Mouse (Mus musculus) lung, embryonic 15.5 days (tissue): Measurements from ENCODE around the gene Fermt2. TPM values are rescaled to one million over a fixed set of nuclear protein-coding genes. Genes with fewer than 3 reads are reported as not detected.
A peak's percentile ranks its signal among the peaks of the same experiment; 100 is the strongest.

ENCODE experiments used
- ATAC-seq: fragments of 200-750 bp; cut with Nextera tagmentation; 2 replicates; pipeline ENCODE4 v1.8.0; 2017; ENCODE audit warnings: moderate number of reproducible peaks, borderline replicate concordance; ENCODE audit not compliant: low FRiP score, low TSS enrichment; ENCODE audit errors: extremely low read depth
- H3K27ac ChIP-seq: fragments of 300-500 bp; sonication (generic); 2 replicates; pipeline ENCODE4 v1.5.1; 2015; ENCODE audit warnings: moderate library complexity, mild to moderate bottlenecking, inconsistent platforms
- H3K27me3 ChIP-seq: fragments of 300-500 bp; sonication (generic); 2 replicates; pipeline ENCODE4 v1.6.1; 2015; ENCODE audit warnings: inconsistent platforms
- H3K36me3 ChIP-seq: fragments of 300-500 bp; sonication (generic); 2 replicates; pipeline ENCODE4 v1.6.1; 2015; ENCODE audit warnings: inconsistent platforms
- H3K4me1 ChIP-seq: fragments of 300-500 bp; sonication (generic); 2 replicates; pipeline ENCODE4 v1.6.1; 2015; ENCODE audit warnings: inconsistent platforms
- H3K4me2 ChIP-seq: fragments of 300-500 bp; sonication (generic); 2 replicates; pipeline ENCODE4 v1.6.1; 2015; ENCODE audit warnings: inconsistent platforms, mild to moderate bottlenecking, moderate library complexity
- H3K4me3 ChIP-seq: fragments of 300-500 bp; sonication (generic); 2 replicates; pipeline ENCODE4 v1.5.1; 2015; ENCODE audit warnings: mild to moderate bottlenecking, inconsistent platforms
- H3K9ac ChIP-seq: fragments of 300-500 bp; sonication (generic); 2 replicates; pipeline ENCODE4 v1.6.1; 2015; ENCODE audit warnings: inconsistent platforms
- H3K9me3 ChIP-seq: fragments of 300-500 bp; sonication (generic); 2 replicates; pipeline ENCODE4 v1.6.1; 2016; ENCODE audit warnings: inconsistent platforms
- WGBS: fragments of 180-500 bp; shearing (Covaris S2); methylation state at CpG from one replicate; pipeline ENCODE4 v1.1.7; 2015; 5-methylcytosine and 5-hydroxymethylcytosine counted together
- polyA plus RNA-seq: library from polyadenylated mRNA; unstranded; fragments of >200 nt; fragmentation: Nextera tagmentation; extraction: Ambion mirVana; gene quantifications from 2 replicates; pipeline ENCODE4 v1.2.1, GENCODE M21; 2015

The Fermt2 gene
- polyA plus RNA-seq, 1 experiment from 2014 or later: 239 TPM

GRCm38 (mm10) chr14:45444870-45445269 is 85.0 kb downstream of the Fermt2 start:
- H3K27ac ChIP-seq: no peak overlapping the region

GRCm38 (mm10) chr14:45442781-45443560 is 86.9 kb downstream of the Fermt2 start:
- Histone ChIP-seq H3K27ac (peak overlapping the region; percentile 5; the same call in 1 of the 2 replicates), H3K9ac (no peak overlapping the region), H3K4me1 (peaks cover 25% of the 10 kb centered on the region), H3K36me3 (no peaks in the 10 kb centered on the region), H3K4me2 (no peak overlapping the region), H3K27me3 (no peaks in the 10 kb centered on the region), H3K4me3 (no peak overlapping the region), H3K9me3 (no peaks in the 10 kb centered on the region)
- ATAC-seq: 0 out of 2 replicates have a peak, but pooled peaks have one; percentile 49
- 49% methylated on average over 12 of the region's 12 CpGs for WGBS

More at GRCm38 (mm10) chr14:45444870-45445269, 85.0 kb downstream of the Fermt2 start:
- Histone ChIP-seq H3K36me3 (no peaks in the 10 kb centered on the region), H3K4me3 (no peak overlapping the region), H3K9me3 (no peaks in the 10 kb centered on the region), H3K4me1 (peaks cover 25% of the 10 kb centered on the region), H3K27me3 (no peaks in the 10 kb centered on the region), H3K9ac (no peak overlapping the region), H3K4me2 (no peak overlapping the region)
- ATAC-seq: no peak
- WGBS: 59% methylated on average over 7 of the region's 7 CpGs

GRCm38 (mm10) chr14:45441291-45441690 is 88.6 kb downstream of the Fermt2 start:
- Histone ChIP-seq H3K4me3 (no peak overlapping the region), H3K27ac (no peak overlapping the region), H3K36me3 (no peaks in the 10 kb centered on the region), H3K9me3 (no peaks in the 10 kb centered on the region), H3K4me2 (no peak overlapping the region), H3K4me1 (peaks cover 20% of the 10 kb centered on the region), H3K27me3 (no peaks in the 10 kb centered on the region), H3K9ac (no peak overlapping the region)
- no peak for ATAC-seq
- 81% methylated on average over 6 of the region's 6 CpGs for WGBS

- Histone ChIP-seq H3K4me3 (no peak overlapping the region), H3K27ac (no peak overlapping the region), H3K9ac (no peak overlapping the region), H3K36me3 (no peaks in the 10 kb centered on the region), H3K4me1 (peaks cover 10% of the 10 kb centered on the region; the same call in 1 of the 2 replicates), H3K4me2 (no peak overlapping the region), H3K9me3 (no peaks in the 10 kb centered on the region), H3K27me3 (no peaks in the 10 kb centered on the region)
- ATAC-seq: no peak
- WGBS: 81% methylated on average over 9 of the region's 9 CpGs
Observed at GRCm38 (mm10) chr14:45439387-45439786, 90.5 kb downstream of the Fermt2 start.

- H3K4me1 ChIP-seq: peaks cover 10% of the 10 kb centered on the region; the same call in 1 of the 2 replicates
- no peaks in the 10 kb centered on the region for H3K36me3 ChIP-seq
- H3K4me2 ChIP-seq: no peak overlapping the region
- H3K27me3 ChIP-seq: no peaks in the 10 kb centered on the region
- H3K9ac ChIP-seq: no peak overlapping the region
- no peak overlapping the region for H3K27ac ChIP-seq
- no peak for ATAC-seq
- no peaks in the 10 kb centered on the region for H3K9me3 ChIP-seq
- WGBS: 94% methylated on average over 2 of the region's 2 CpGs
- no peak overlapping the region for H3K4me3 ChIP-seq
Observed at GRCm38 (mm10) chr14:45438931-45439275, 91.0 kb downstream of the Fermt2 start.

GRCm38 (mm10) chr14:45438250-45438930 is 91.5 kb downstream of the Fermt2 start:
- H3K4me2 ChIP-seq: no peak overlapping the region
- no peaks in the 10 kb centered on the region for H3K36me3 ChIP-seq
- H3K27me3 ChIP-seq: no peaks in the 10 kb centered on the region
- H3K9ac ChIP-seq: no peak overlapping the region
- 62% methylated on average over 19 of the region's 19 CpGs for WGBS
- no peaks in the 10 kb centered on the region for H3K9me3 ChIP-seq
- H3K27ac ChIP-seq: no peak overlapping the region
- ATAC-seq: no peak
- peaks cover 10% of the 10 kb centered on the region; the same call in 1 of the 2 replicates for H3K4me1 ChIP-seq
- H3K4me3 ChIP-seq: no peak overlapping the region

- WGBS: 67% methylated on average over 6 of the region's 6 CpGs
- no peaks in the 10 kb centered on the region for H3K4me1 ChIP-seq
- no peaks in the 10 kb centered on the region for H3K27me3 ChIP-seq
- no peak overlapping the region for H3K27ac ChIP-seq
- H3K4me2 ChIP-seq: no peak overlapping the region
- no peak overlapping the region for H3K4me3 ChIP-seq
- ATAC-seq: no peak
- H3K9ac ChIP-seq: no peak overlapping the region
- 0 out of 2 replicates have a peak, but pooled peaks cover 4% of the 10 kb centered on the region for H3K9me3 ChIP-seq
- no peaks in the 10 kb centered on the region for H3K36me3 ChIP-seq
Observed at GRCm38 (mm10) chr14:45434220-45434619, 95.7 kb downstream of the Fermt2 start.

- H3K4me1 ChIP-seq: no peaks in the 10 kb centered on the region
- H3K4me3 ChIP-seq: no peak overlapping the region
- H3K9ac ChIP-seq: no peak overlapping the region
- H3K27ac ChIP-seq: no peak overlapping the region
- 67% methylated on average over 4 of the region's 4 CpGs for WGBS
- no peaks in the 10 kb centered on the region for H3K27me3 ChIP-seq
- 0 out of 2 replicates have a peak, but pooled peaks cover 4% of the 10 kb centered on the region for H3K9me3 ChIP-seq
- no peak overlapping the region for H3K4me2 ChIP-seq
- ATAC-seq: no peak
- H3K36me3 ChIP-seq: no peaks in the 10 kb centered on the region
Observed at GRCm38 (mm10) chr14:45432003-45432402, 97.9 kb downstream of the Fermt2 start.

GRCm38 (mm10) chr14:45430066-45430842 is 99.7 kb downstream of the Fermt2 start:
- H3K36me3 ChIP-seq: no peaks in the 10 kb centered on the region
- 86% methylated on average over 13 of the region's 13 CpGs for WGBS
- H3K4me3 ChIP-seq: no peak overlapping the region
- no peaks in the 10 kb centered on the region for H3K27me3 ChIP-seq
- no peak for ATAC-seq
- H3K9me3 ChIP-seq: 0 out of 2 replicates have a peak, but pooled peaks cover 4% of the 10 kb centered on the region
- no peaks in the 10 kb centered on the region for H3K4me1 ChIP-seq
- no peak overlapping the region for H3K9ac ChIP-seq
- H3K4me2 ChIP-seq: no peak overlapping the region
- H3K27ac ChIP-seq: no peak overlapping the region

GRCm38 (mm10) chr14:45423220-45423619 is 106.7 kb downstream of the Fermt2 start:
- H3K27ac ChIP-seq: no peak overlapping the region
- no peak overlapping the region for H3K4me2 ChIP-seq
- H3K4me3 ChIP-seq: no peak overlapping the region
- H3K9ac ChIP-seq: no peak overlapping the region
- 6% methylated on average over 5 of the region's 5 CpGs for WGBS
- H3K36me3 ChIP-seq: no peaks in the 10 kb centered on the region
- peak; percentile 65; the same call in 1 of the 2 replicates for ATAC-seq
- no peaks in the 10 kb centered on the region for H3K9me3 ChIP-seq
- H3K4me1 ChIP-seq: no peaks in the 10 kb centered on the region
- H3K27me3 ChIP-seq: no peaks in the 10 kb centered on the region

- Histone ChIP-seq H3K9ac (no peak overlapping the region), H3K4me2 (no peak overlapping the region), H3K9me3 (no peaks in the 10 kb centered on the region), H3K4me3 (no peak overlapping the region), H3K27me3 (no peaks in the 10 kb centered on the region), H3K27ac (no peak overlapping the region), H3K36me3 (no peaks in the 10 kb centered on the region), H3K4me1 (no peaks in the 10 kb centered on the region)
- no peak for ATAC-seq
- 58% methylated on average over 4 of the region's 4 CpGs for WGBS
Observed at GRCm38 (mm10) chr14:45422371-45422770, 107.5 kb downstream of the Fermt2 start.
